Mouse (Mus musculus): ENCODE data around the gene Prr12. TPM values are rescaled to one million over a fixed set of nuclear protein-coding genes. Genes with fewer than 3 reads are reported as not detected.
"Not testable (repeated sequence)": the region's sequence is repeated elsewhere in the genome, so short reads cannot be mapped to it uniquely, and the experiment has no call there.

Prr12 gene
- 5.7 and 10.5 TPM in 2 replicates for polyA plus RNA-seq (2012; rRNA removed)

DNA sequence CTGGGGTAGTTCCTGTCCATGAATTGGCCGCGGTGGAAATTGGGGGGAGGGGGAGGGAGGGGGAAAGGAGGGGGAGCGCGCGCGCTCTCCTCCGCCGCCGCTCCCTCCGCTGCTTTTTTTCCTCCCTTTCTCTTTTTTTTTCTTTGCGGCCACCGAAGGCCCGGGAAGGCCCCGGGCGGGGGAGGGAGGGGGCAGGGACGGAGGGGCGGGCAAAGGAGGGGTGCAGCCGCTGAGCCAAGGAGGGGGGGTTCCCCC, at the start of gene Prr12:
Gene Prr12, minus strand, starts transcription at position 20 of the 255 bp plus-strand sequence.
- no peak for DNase-seq (ENCODE audit: low read depth)

DNA sequence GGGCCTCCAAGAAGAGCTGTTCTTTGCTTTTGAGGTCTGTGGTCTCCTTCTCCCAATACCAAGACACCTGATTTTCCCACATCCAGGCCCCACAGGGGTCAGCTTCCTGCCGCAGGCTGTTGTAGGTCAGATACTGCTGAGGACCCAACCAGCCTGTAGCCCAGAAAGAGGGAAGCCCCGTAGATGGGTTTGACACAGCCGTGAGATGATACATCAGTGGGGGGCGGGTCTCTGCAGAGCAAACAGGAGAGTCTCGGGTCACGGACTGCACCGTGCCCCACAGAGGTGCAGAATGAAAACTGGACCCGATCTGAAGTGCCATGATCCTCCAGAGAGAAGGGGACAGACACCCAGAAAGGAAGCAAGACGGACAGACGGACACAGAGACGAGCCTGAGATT, 49.8 kb upstream of the Prr12 start:
- no peak for DNase-seq (ENCODE audit: low read depth)

GRCm38 (mm10) chr7:45100046-45100445, 47.4 kb upstream of the Prr12 start:
- DNase-seq (ENCODE audit: low read depth), result no peak

GRCm38 (mm10) chr7:45098541-45099240, 46.0 kb upstream of the Prr12 start:
- no peak for DNase-seq (ENCODE audit: low read depth)

- DNase-seq (ENCODE audit: low read depth), result no peak
Observed at GRCm38 (mm10) chr7:45097479-45097878, 44.8 kb upstream of the Prr12 start.

DNA sequence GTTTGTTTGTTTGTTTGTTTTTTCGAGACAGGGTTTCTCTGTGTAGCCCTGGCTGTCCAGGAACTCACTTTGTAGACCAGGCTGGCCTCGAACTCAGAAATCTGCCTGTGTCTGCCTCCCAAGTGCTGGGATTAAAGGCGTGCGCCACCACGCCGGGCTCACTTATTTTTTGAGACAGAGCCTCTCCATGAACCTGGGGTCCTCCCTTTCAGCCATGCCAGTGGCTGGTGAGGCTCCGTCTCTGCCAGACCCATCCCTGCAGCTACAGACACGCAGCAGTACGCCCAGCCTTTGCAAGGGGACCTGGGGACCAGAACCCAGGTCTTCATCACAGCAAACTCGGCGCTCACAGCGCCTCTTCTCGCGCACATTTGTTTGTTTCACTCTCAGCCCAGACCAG, 43.3 kb upstream of the Prr12 start:
- DNase-seq (ENCODE audit: low read depth), result not testable (repeated sequence)

DNA sequence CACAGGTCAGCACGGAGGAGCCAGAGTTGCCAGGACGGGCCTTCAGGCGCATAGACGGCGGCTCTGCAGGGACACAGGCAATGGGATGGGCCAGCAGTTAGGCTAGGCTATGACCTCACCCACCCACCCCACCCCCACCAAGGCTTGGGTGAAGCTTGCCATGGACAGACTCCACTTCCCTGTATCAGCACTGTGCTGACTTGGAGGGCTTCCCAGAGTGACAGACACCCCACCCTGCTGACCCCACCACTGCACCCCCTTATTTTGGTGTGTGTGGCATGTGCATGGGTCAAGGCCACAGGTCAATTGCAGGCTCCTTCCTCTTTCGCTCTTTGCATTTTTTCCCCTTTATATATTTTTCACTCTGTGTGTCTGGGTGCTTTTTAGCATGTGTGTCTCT, 42.7 kb upstream of the Prr12 start:
- no peak for DNase-seq (ENCODE audit: low read depth)

DNA sequence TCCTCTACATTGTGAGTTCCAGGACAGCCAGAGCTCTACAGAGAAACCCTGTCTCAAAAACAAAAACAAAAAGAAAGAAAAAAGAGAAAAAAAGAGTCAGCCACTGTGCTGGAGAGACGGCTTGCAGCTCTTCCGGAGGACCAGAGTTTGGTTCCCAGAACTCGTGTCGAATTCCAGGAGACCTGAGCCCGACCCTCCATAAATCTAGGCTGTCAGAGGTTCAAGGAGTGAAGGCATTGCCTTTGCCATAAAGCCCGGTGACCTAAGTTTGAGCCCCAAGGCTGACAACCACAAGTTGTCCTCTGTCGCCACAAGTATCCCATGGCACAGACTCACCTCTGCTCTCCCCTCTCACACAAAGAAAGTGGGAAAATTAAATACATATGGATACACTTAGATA, 41.4 kb upstream of the Prr12 start:
- DNase-seq (ENCODE audit: low read depth), result no peak

- DNase-seq (ENCODE audit: low read depth), result no peak
Observed at GRCm38 (mm10) chr7:45093516-45093905, 40.8 kb upstream of the Prr12 start.

- DNase-seq (ENCODE audit: low read depth), result no peak
Observed at GRCm38 (mm10) chr7:45092828-45093515, 40.3 kb upstream of the Prr12 start.

- DNase-seq (ENCODE audit: low read depth), result no peak
Observed at GRCm38 (mm10) chr7:45092048-45092447, 39.4 kb upstream of the Prr12 start, which contains the start of gene Rcn3. Gene Rcn3 (minus strand): TSS chr7:45092221.

- DNase-seq (ENCODE audit: low read depth), result no peak
Observed at GRCm38 (mm10) chr7:45091001-45091990, 38.6 kb upstream of the Prr12 start.

GRCm38 (mm10) chr7:45090251-45090977, 37.7 kb upstream of the Prr12 start:
- no peak for DNase-seq (ENCODE audit: low read depth)

- no peak for DNase-seq (ENCODE audit: low read depth)
Observed at GRCm38 (mm10) chr7:45088597-45088996, 35.9 kb upstream of the Prr12 start.

- no peak for DNase-seq (ENCODE audit: low read depth)
Observed at GRCm38 (mm10) chr7:45086084-45086483, 33.4 kb upstream of the Prr12 start.

- no peak for DNase-seq (ENCODE audit: low read depth)
Observed at GRCm38 (mm10) chr7:45083300-45083890, 30.7 kb upstream of the Prr12 start.

DNA sequence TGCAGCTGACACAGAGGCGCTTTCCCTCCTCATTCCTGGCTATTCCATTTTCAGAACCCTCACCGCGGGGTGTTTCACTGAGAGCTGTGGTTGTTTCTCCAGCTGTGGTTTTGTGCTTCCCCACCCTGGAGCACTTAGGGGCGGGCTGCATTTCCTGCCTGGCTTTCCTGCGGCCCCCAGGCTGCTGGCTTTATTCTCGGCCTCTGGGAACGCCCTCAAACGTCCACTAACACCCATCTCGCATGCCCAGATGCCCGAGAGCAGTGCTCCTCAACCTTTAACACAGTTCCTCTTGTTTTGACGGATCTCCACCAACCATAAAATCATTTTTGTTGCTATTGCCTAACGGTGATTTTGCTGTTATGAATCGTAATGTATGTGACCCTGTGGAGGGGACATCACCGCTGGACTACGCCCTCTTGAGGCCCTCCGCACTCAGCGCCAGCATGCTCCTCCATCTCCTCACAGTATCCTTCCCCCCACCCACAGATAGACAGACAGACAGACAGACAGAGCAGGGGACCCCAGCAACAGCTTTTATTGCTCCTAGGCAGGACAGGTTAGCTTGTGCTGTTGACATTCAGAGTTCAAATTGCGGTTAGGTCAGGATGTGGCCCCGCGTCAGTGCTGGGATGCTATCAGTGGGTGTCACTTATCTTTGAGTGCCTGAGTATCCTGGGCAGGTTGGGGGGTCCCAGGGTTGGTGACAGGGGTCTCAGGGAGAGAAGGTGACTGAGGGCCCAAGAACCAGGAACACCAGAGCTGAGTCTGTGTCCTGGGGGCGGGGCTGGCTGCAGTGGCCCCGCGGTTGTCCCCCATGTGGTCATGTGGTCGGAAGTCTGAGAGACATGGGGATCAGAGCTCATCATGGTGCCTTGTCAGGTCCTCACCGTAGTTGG, 30.0 kb upstream of the Prr12 start:
- no peak for DNase-seq (ENCODE audit: low read depth)

- DNase-seq (ENCODE audit: low read depth), result no peak
Observed at GRCm38 (mm10) chr7:45081016-45081415, 28.3 kb upstream of the Prr12 start.

GRCm38 (mm10) chr7:45079856-45080255, 27.2 kb upstream of the Prr12 start:
- no peak for DNase-seq (ENCODE audit: low read depth)

GRCm38 (mm10) chr7:45078513-45078912, 25.8 kb upstream of the Prr12 start:
- DNase-seq (ENCODE audit: low read depth), result no peak
